Mouse (Mus musculus) CH12F3 (cell line): ENCODE measurements around the gene Camk2g.

Source experiments
- in situ Hi-C: fragments of 300-500 bp; cut with MboI; formaldehyde crosslinking; loops from 2 replicates; pipeline ENCODE4 v1.14.3; 2020; ENCODE audit warnings: low sequenced_read_pairs

Gene Camk2g

GRCm38 (mm10) chr14:20793758-20794531 is at the start of gene Camk2g:
Gene Camk2g (minus strand): TSS chr14:20794088.
- in situ Hi-C loops: no loop called here

- in situ Hi-C loops: no loop called here
These were observed 48.7 kb upstream of the Camk2g start for GRCm38 (mm10) chr14:20842629-20843028.

GRCm38 (mm10) chr14:20841526-20841925 is 47.6 kb upstream of the Camk2g start:
- in situ Hi-C loops: no loop called here

- in situ Hi-C loops: no loop called here
These were observed 43.8 kb upstream of the Camk2g start for GRCm38 (mm10) chr14:20837681-20838080.

- in situ Hi-C loops: no loop called here
These were observed 43.1 kb upstream of the Camk2g start for GRCm38 (mm10) chr14:20836905-20837376.

GRCm38 (mm10) chr14:20836171-20836904 is 42.5 kb upstream of the Camk2g start, which contains the start of gene Plau:
Gene Plau (plus strand): TSS chr14:20836660.
- in situ Hi-C loops: no loop called here

- in situ Hi-C loops: no loop called here
These were observed 40.2 kb upstream of the Camk2g start for GRCm38 (mm10) chr14:20834136-20834535.

GRCm38 (mm10) chr14:20833525-20833924 is 39.6 kb upstream of the Camk2g start:
- in situ Hi-C loops: no loop called here

GRCm38 (mm10) chr14:20831915-20832314 is 38.0 kb upstream of the Camk2g start:
- in situ Hi-C loops: no loop called here

- in situ Hi-C loops: no loop called here
These were observed 37.4 kb upstream of the Camk2g start for GRCm38 (mm10) chr14:20831141-20831910.

GRCm38 (mm10) chr14:20829523-20830366 is 35.9 kb upstream of the Camk2g start:
- in situ Hi-C loops: no loop called here

- in situ Hi-C loops: no loop called here
These were observed 34.6 kb upstream of the Camk2g start for GRCm38 (mm10) chr14:20828524-20828923.

- in situ Hi-C loops: no loop called here
These were observed 33.6 kb upstream of the Camk2g start for GRCm38 (mm10) chr14:20827491-20827890.

- in situ Hi-C loops: no loop called here
These were observed 33.2 kb upstream of the Camk2g start for GRCm38 (mm10) chr14:20827061-20827460.

GRCm38 (mm10) chr14:20825516-20825915 is 31.6 kb upstream of the Camk2g start:
- in situ Hi-C loops: no loop called here

GRCm38 (mm10) chr14:20824517-20824916 is 30.6 kb upstream of the Camk2g start:
- in situ Hi-C loops: no loop called here

GRCm38 (mm10) chr14:20815448-20815847 is 21.6 kb upstream of the Camk2g start:
- in situ Hi-C loops: no loop called here

GRCm38 (mm10) chr14:20811779-20812406 is 18.0 kb upstream of the Camk2g start:
- in situ Hi-C loops: no loop called here

- in situ Hi-C loops: no loop called here
These were observed 17.3 kb upstream of the Camk2g start for GRCm38 (mm10) chr14:20811236-20811635.

GRCm38 (mm10) chr14:20809820-20810219 is 15.9 kb upstream of the Camk2g start:
- in situ Hi-C loops: no loop called here
